Mouse (Mus musculus) mouse trophoblast stem cell (cell line): ENCODE results near the gene Arl11.

Source experiments
- in situ Hi-C, 2 experiments: fragments of 300-500 bp; cut with MseI, MboI; formaldehyde crosslinking; loops; 2 replicates in 1 of 2; 3 replicates in 1 of 2; pipeline ENCODE4 v1.15.1; 2025

Arl11 gene

DNA sequence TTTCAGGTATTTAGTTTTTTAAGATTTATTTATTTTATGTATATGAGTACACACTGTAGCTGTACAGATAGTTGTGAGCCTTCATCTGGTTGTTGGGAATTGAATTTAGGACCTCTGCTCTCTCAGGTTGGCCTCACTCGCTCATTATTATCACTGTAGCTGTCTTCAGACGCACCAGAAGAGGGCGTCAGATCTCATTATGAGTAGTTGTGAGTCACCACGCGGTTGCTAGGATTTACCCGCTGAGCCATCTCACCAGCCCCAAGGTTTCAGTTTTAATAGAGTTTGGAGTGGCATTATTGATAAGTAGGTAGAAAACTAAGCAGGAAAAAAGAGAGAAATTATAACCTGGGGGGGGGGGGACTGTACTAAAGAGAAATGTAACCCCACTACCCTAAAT lies 17.5 kb downstream of the Arl11 start:
- in situ Hi-C loops = loop anchor here in 1 of 2 experiments (25.0 kb wide), 1 partner anchor 185 kb away; no protein-coding TSS in a partner anchor

- in situ Hi-C loops = loop anchor here in 1 of 2 experiments (25.0 kb wide), 1 partner anchor 184 kb away; no protein-coding TSS in a partner anchor
Observed at GRCm38 (mm10) chr14:61327618-61328450, 18.3 kb downstream of the Arl11 start.

- in situ Hi-C loops = loop anchor here (5.0 to 25.0 kb wide), 2 partner anchors 167 to 182 kb away; no protein-coding TSS in a partner anchor
Observed at GRCm38 (mm10) chr14:61330591-61330990, 21.0 kb downstream of the Arl11 start.

DNA sequence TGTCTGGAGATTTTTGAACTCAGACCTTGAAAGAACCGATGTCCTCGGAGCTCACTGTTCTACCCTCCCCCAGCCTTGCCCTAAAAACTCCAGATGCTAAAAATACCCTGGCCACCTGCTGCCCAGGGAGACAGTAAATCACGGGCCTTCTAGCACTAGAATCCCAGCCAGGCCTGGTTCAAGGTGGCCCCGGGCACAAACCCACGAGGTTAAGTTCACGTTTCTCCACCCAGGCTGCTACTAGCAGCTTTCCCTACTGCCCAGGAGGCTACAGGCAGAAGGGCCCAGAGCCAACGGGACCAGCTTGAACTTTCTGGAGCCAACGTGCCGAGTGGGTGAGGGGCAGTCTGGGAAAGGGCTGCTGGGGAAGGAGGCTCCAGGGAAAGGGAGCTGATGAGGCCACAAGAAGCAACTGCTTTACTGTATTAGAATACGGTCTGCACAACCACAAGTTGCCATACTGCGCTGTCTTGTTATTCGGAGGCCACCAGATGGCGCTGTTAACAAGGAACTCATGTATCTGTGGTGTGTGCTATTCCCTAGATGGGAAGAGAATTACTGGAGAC lies 21.5 kb downstream of the Arl11 start:
- in situ Hi-C loops = loop anchor here (5.0 to 25.0 kb wide), 2 partner anchors 166 to 181 kb away; no protein-coding TSS in a partner anchor

DNA sequence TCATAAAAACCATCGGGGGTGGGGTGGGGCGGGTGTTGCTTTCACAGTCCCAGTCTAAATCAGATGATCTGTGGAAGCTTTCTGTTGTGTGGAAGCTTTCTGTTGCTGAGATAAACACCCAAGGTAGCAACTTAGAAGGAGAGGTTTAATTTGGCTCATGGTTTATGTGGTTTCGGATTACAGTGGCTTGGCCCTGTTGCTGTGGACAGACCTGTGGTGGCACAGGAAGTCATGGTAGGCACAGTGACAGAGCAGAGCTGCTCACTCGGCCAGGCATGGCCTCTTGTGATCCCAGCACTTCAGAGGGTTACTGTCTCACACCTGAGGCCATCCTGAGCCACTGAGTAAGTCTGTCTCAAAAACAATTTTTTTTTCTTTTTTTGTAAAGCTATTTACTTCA lies 29.8 kb downstream of the Arl11 start:
- in situ Hi-C loops = loop anchor here in 1 of 2 experiments (25.0 kb wide), 1 partner anchor 173 kb away; no protein-coding TSS in a partner anchor

DNA sequence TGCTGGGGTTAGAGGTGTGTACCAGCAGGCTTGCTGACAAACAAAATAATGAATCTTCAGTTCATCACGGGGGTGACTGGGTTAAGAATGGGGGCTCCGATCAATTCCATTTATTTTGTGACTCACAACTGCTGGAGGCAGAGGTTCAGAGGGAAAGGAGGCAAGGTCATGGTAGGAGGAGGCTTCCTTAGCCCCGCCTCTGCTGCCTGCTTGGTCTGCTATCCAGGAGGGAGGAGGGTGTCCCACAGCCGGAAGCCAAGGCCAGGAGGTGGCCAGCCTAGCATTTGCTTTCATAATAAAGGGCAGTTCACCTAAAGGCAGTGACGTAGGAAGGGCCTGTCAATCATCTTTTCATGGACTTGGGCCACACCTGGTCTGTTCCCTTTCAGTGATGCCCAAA lies 35.0 kb downstream of the Arl11 start:
- in situ Hi-C loops = loop anchor here in 1 of 2 experiments (25.0 kb wide), 1 partner anchor 168 kb away; no protein-coding TSS in a partner anchor

DNA sequence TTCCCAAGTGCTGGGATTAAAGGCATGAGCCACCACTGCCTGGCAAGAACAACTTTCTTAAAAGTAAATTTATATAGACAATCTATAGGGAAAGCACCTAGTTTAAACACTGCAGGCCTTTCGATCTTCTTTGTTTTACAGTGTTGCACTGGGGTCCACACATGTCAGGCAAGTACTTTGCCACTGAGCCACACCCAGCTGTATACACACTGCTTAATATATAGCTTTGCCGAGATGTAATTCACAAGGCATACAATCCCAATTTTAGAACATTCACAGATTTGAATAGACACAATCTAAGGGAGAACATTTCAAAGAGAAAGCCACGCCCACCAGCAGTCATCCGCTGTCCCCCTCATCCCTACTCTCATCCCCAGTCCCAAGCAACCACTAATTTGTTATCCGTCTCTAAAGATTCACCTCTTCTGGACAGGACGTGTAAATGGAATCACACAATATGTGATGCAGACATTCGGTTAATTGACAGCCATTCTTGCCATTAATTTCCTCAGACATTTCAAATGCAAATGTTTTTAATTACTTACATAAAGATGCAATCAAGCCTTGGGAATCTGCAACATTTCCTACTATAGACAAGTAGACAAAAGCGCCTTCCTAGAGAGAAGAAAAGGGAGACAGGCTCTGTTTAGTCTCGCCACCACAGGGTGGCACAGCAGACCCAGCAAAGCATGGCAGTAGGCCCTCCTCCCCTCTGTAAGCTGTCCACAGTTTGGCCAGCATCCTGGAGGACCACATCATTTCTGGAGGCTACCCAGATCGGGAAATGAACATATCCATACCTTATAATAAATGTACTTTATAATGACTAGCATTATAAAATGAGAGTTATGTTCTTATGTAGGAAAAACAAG lies 37.5 kb downstream of the Arl11 start:
- in situ Hi-C loops = loop anchor here in 1 of 2 experiments (25.0 kb wide), 1 partner anchor 165 kb away; no protein-coding TSS in a partner anchor

DNA sequence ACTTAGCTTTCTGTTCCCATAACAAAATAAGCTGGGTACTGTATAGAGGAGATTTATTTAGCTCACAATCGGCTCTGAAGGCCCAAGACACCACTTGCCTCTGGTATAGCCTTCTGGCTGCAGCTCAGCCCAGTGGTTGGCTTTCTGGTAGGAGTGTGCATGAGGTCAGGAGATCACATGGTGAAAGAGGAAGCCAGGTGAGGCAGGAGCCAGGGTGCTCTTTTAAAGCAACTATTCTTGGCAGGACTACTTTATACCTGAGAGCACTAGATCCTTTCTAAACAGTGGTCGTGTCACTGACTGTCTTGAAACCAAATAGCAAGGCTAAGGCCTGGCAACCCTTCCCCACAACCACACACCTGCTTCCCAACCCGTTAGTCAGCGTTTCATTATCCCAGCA lies 40.3 kb downstream of the Arl11 start:
- in situ Hi-C loops = loop anchor here in 1 of 2 experiments (25.0 kb wide), 1 partner anchor 162 kb away; no protein-coding TSS in a partner anchor

DNA sequence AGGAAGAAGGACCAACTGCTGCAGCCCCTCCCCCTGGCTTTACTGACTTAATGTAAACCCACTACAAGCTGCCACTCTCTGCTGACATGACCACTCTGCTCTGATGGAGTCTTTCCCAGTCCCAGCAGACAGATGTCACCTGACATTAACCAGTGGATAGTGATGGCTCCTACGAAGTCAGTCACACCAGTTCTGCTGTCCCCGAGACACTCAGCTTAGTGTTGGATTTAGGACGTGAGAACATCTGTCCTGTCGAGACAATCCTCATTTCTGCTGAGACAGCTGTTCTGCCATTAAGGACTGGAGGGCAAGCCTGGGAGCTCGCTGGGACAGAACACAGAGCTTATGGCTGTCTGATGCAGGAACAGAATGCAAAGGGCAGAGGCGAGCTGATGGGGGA lies 41.3 kb downstream of the Arl11 start:
- in situ Hi-C loops = no loop called here

DNA sequence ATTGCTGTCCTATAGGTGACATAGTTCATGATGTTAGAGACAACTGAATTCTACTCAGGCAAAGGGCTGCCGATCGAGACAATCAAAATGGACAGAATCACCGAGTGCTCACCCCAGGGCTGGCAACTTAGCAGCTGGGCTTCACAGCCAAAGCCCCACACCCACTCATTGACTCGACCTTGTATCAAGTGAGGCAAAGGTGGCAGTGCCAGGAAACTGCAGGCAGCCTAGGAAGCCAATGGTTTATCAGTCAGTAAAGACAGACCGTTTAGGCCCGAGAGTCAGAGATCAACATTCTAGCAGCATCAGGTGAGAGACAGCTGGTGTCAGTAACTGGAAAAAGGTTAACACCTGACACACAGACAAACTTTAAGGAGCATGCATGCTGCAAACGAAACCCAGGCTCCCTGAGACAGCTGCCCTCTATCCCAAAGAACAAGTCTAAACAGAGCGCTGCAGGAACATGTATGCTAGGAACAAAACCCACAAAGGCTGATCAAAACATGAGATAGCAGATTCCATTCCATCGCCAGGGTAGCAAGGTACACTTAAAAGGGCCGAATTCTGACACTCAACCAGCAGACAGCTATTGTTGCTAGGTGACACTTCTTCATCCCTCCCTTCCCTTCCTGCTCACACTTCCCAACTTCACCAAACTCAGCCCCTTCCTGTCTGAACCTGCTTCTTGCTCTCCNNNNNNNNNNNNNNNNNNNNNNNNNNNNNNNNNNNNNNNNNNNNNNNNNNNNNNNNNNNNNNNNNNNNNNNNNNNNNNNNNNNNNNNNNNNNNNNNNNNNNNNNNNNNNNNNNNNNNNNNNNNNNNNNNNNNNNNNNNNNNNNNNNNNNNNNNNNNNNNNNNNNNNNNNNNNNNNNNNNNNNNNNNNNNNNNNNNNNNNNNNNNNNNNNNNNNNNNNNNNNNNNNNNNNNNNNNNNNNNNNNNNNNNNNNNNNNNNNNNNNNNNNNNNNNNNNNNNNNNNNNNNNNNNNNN lies 45.0 kb downstream of the Arl11 start:
- in situ Hi-C loops = no loop called here

DNA sequence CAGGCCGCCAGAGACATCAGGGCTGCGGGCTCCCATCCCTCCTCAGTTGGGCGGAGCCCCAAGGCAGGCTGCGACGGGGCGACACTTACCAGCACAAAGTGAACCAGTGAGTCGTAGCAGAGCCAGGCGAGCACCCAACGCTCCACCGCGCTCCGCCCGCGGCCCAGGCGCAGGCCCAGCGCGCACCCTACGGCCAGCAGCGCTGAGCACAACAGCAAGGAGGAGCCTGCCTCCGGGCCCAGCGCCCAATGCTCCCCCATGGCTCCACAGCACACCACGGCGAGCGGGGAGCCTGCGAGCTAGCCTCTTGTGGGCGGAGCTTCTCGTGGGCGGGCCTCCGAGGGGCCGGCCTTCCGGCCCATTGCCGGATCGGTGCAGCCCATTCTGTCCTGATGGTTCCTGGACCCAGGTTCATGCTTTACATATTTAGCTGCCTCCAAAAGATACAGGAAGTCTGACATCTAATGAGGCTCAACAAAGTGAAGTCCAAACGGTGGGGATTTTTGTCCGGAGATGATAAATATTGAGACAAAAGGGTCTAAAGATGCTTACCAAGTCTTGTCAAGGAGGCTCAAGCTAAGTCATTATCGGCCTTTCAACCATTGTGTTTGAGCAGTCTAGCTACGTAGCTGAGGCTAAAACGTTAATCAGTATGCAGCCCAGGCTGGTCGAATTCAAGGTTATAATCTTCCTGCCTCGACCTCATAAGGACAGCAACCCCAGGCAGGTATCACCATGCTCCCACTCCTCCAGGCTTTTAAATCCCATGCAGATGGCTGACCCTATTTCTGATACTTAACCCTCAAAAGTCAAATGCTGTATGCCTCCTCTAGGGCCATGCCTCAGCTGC lies 50.8 kb downstream of the Arl11 start, which contains the start of gene Ebpl:
TSS of gene Ebpl (minus strand) at position 309 of the 850 bp plus-strand sequence.
- in situ Hi-C loops = no loop called here

- in situ Hi-C loops = no loop called here
Observed at GRCm38 (mm10) chr14:61360981-61361511, 51.5 kb downstream of the Arl11 start.
